Mouse (Mus musculus) frontal cortex, adult 2 months (tissue): ENCODE data around the gene Zswim1. TPM values are rescaled to one million over a fixed set of nuclear protein-coding genes. Genes with fewer than 3 reads are reported as not detected.
"Not testable (repeated sequence)": the region's sequence is repeated elsewhere in the genome, so short reads cannot be mapped to it uniquely, and the experiment has no call there.

ENCODE experiments used
- DNase-seq, 2 experiments: peaks; one replicate each; pipeline ENCODE4 v3.0.0; 2022; ENCODE audit warnings: low spot score in 1 of 2; ENCODE audit errors: extremely low spot score in 1 of 2
- polyA plus RNA-seq: library from polyadenylated mRNA; depleted of rRNA; stranded (reverse); fragments of >200 nt; gene quantifications from 2 replicates; pipeline ENCODE4 v1.2.3, GENCODE M21; 2012

The Zswim1 gene
- polyA plus RNA-seq, 1 experiment, result 19.3 TPM

- no peak for DNase-seq
Observed at GRCm38 (mm10) chr2:164792400-164793190, 29.9 kb upstream of the Zswim1 start.

GRCm38 (mm10) chr2:164793236-164793635, 29.2 kb upstream of the Zswim1 start:
- DNase-seq, result peak in 1 of 2 experiments; percentile 74

- peak in 1 of 2 experiments; percentile 28 for DNase-seq
Observed at GRCm38 (mm10) chr2:164793772-164794171, 28.7 kb upstream of the Zswim1 start.

- peak; percentile 65 to 96 for DNase-seq
Observed at GRCm38 (mm10) chr2:164794293-164794692, 28.2 kb upstream of the Zswim1 start.

GRCm38 (mm10) chr2:164795868-164796267, 26.6 kb upstream of the Zswim1 start:
- no peak for DNase-seq

GRCm38 (mm10) chr2:164798554-164798953, 23.9 kb upstream of the Zswim1 start:
- not testable (repeated sequence) for DNase-seq

- DNase-seq, result no peak
Observed at GRCm38 (mm10) chr2:164800252-164801004, 22.1 kb upstream of the Zswim1 start.

GRCm38 (mm10) chr2:164803201-164803920, 19.1 kb upstream of the Zswim1 start:
- DNase-seq, result no peak

- DNase-seq, result no peak
Observed at GRCm38 (mm10) chr2:164803921-164804313, 18.6 kb upstream of the Zswim1 start.

GRCm38 (mm10) chr2:164804533-164805331, 17.8 kb upstream of the Zswim1 start, which contains the start of the genes Acot8 and Zswim3:
Acot8 (minus strand) TSS chr2:164804882.
Zswim3 (plus strand) TSS chr2:164805098.
- DNase-seq, result peak; percentile 98 to 100

- no peak for DNase-seq
Observed at GRCm38 (mm10) chr2:164805332-164805718, 17.2 kb upstream of the Zswim1 start.

GRCm38 (mm10) chr2:164806614-164807013, 15.9 kb upstream of the Zswim1 start:
- DNase-seq, result no peak

GRCm38 (mm10) chr2:164813557-164813956, 8.9 kb upstream of the Zswim1 start:
- no peak for DNase-seq

- no peak for DNase-seq
Observed at GRCm38 (mm10) chr2:164815348-164815747, 7.1 kb upstream of the Zswim1 start.

- no peak for DNase-seq
Observed at GRCm38 (mm10) chr2:164815821-164816220, 6.7 kb upstream of the Zswim1 start.

GRCm38 (mm10) chr2:164817206-164817605, 5.3 kb upstream of the Zswim1 start:
- DNase-seq, result no peak

GRCm38 (mm10) chr2:164817703-164818102, 4.8 kb upstream of the Zswim1 start:
- no peak for DNase-seq

GRCm38 (mm10) chr2:164821060-164821459, 1.4 kb upstream of the Zswim1 start:
- no peak for DNase-seq

- peak in 1 of 2 experiments; percentile 65 for DNase-seq
Observed at GRCm38 (mm10) chr2:164823181-164823585, 697 bp downstream of the Zswim1 start.

GRCm38 (mm10) chr2:164823969-164824368, 1.5 kb downstream of the Zswim1 start:
- DNase-seq, result no peak
